Mouse (Mus musculus): Measurements from ENCODE around the gene Gm9844. TPM values are rescaled to one million over a fixed set of nuclear protein-coding genes. Genes with fewer than 3 reads are reported as not detected.
"Not testable (repeated sequence)": the region's sequence is repeated elsewhere in the genome, so short reads cannot be mapped to it uniquely, and the experiment has no call there.

The Gm9844 gene
- 23.5 and 25.5 TPM in 2 replicates for polyA plus RNA-seq (2014; fragmentation: Nextera tagmentation; extraction: Ambion mirVana)

DNA sequence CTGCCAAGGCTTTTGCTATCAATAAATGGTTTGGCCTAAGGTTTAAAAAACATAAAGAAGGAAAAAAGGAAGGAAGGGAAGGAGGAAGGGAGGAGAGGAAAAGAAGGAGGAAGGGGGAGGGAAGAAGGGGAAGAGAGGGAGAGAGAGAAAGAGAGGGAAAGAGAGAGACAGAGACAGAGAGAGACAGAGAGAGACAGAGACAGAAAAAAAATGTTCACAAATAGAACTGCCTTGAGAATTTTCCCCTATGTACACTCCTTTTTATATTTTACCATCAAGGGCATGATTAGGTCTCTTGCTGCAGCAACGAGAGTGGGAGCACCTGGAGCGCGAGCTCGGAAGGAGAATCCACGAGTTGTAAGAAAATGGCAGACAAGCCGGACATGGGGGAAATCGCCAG, at the start of gene Gm9844:
Gene Gm9844, plus strand, starts transcription at position 301 of the 400 bp plus-strand sequence.
- Histone ChIP-seq H3K27me3 (ENCODE audit: insufficient read depth, low read length) (no peaks in the 10 kb centered on the region), H3K9me3 (ENCODE audit: low read depth, low read length) (no peaks in the 10 kb centered on the region), H3K4me2 (no peak within 1 kb of the TSS), H3K36me3 (ENCODE audit: insufficient read depth) (no peaks in the 10 kb centered on the region), H3K4me3 (ENCODE audit: low read depth, low read length) (no peak within 1 kb of the TSS), H3K4me1 (ENCODE audit: insufficient read depth) (no peaks in the 10 kb centered on the region), H3K27ac (ENCODE audit: low read depth) (no peak within 1 kb of the TSS), H3K9ac (no peak within 1 kb of the TSS)
- TF ChIP-seq CTCF (IDR thresholded peaks at IDR 0.05; ENCODE audit: low read depth): no peak
- no peak for DNase-seq
- ATAC-seq (ENCODE audit: insufficient read depth): no peak
- 78% methylated on average over 7 of the region's 7 CpGs for WGBS

DNA sequence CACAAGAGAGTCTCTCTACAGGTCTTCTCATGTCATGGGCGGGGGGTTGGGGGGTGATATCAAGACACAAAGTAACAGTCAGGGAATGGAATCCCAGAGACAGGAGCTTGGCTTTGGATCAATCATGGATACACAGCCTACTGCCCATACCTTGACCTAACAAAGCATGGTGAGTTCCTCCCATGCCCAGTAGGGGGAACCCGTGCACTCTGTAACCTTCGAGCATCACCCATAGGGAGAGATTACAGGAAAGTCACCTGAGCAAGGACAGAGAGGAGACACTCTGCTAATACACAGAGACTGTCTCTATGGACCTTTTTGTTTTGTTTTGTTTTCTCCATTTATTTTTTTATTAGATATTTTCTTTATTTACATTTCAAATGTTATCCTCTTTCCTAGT, 44.5 kb upstream of the Gm9844 start:
- TF ChIP-seq CTCF (IDR thresholded peaks at IDR 0.05; ENCODE audit: low read depth): peak; percentile 88
- Histone ChIP-seq H3K4me2 (no peak overlapping the region), H3K27ac (ENCODE audit: low read depth) (no peak overlapping the region), H3K27me3 (ENCODE audit: insufficient read depth, low read length) (no peaks in the 10 kb centered on the region), H3K9me3 (ENCODE audit: low read depth, low read length) (no peaks in the 10 kb centered on the region), H3K9ac (no peak overlapping the region), H3K36me3 (ENCODE audit: insufficient read depth) (no peaks in the 10 kb centered on the region), H3K4me3 (ENCODE audit: low read depth, low read length) (no peak overlapping the region), H3K4me1 (ENCODE audit: insufficient read depth) (no peaks in the 10 kb centered on the region)
- DNase-seq (peak; percentile 80), ATAC-seq (ENCODE audit: insufficient read depth) (no peak)
- WGBS: 2% methylated on average over 3 of the region's 3 CpGs

DNA sequence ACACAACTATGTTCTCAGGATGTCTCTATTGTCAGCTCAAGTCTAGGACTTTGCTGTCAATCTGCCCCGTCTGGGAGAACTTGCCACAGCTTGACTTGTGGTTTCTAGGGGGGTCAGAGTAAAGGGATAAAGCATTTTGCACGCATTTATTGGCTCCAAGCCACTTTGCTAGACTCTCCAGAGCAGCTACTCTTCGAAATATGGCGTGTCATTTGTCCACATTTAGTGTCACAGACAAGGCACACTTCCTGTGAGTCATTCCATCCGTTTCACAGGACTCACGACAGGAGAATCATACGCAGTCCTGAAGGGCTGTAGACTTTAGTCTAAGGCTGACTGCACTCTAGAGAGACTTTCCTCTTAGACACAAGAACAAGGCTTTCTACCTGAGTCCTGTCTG, 37.6 kb upstream of the Gm9844 start:
- Histone ChIP-seq H3K4me3 (ENCODE audit: low read depth, low read length) (no peak overlapping the region), H3K9me3 (ENCODE audit: low read depth, low read length) (no peaks in the 10 kb centered on the region), H3K4me1 (ENCODE audit: insufficient read depth) (no peaks in the 10 kb centered on the region), H3K36me3 (ENCODE audit: insufficient read depth) (no peaks in the 10 kb centered on the region), H3K4me2 (no peak overlapping the region), H3K27ac (ENCODE audit: low read depth) (no peak overlapping the region), H3K27me3 (ENCODE audit: insufficient read depth, low read length) (no peaks in the 10 kb centered on the region), H3K9ac (no peak overlapping the region)
- 54% methylated on average over 7 of the region's 7 CpGs for WGBS
- no peak for TF ChIP-seq CTCF (IDR thresholded peaks at IDR 0.05; ENCODE audit: low read depth)
- ATAC-seq (ENCODE audit: insufficient read depth): no peak
- DNase-seq: no peak

DNA sequence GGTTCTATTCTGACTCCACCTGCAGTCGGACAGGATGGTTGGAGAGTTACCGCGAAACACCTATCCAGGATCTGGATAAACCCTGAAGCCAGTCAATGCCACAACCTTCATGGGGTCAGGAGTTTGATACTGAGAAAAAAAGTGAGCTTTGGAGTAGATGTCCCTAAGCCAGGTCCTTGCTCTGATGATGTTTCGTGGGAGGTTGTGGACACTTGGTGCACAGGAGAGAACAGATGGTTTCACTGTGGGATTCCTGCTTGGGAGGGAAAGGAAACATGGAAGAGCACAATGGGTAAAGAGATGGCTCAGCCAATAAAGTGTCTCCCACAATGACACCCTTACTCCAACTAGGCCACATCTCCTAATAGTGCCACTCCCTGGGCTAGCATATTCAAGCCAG, 34.8 kb upstream of the Gm9844 start:
- TF ChIP-seq CTCF (IDR thresholded peaks at IDR 0.05; ENCODE audit: low read depth): no peak
- ATAC-seq (ENCODE audit: insufficient read depth): no peak
- Histone ChIP-seq H3K9me3 (ENCODE audit: low read depth, low read length) (no peaks in the 10 kb centered on the region), H3K4me1 (ENCODE audit: insufficient read depth) (no peaks in the 10 kb centered on the region), H3K27ac (ENCODE audit: low read depth) (no peak overlapping the region), H3K9ac (no peak overlapping the region), H3K4me2 (no peak overlapping the region), H3K4me3 (ENCODE audit: low read depth, low read length) (no peak overlapping the region), H3K27me3 (ENCODE audit: insufficient read depth, low read length) (no peaks in the 10 kb centered on the region), H3K36me3 (ENCODE audit: insufficient read depth) (no peaks in the 10 kb centered on the region)
- 91% methylated on average over 4 of the region's 4 CpGs for WGBS
- no peak for DNase-seq

DNA sequence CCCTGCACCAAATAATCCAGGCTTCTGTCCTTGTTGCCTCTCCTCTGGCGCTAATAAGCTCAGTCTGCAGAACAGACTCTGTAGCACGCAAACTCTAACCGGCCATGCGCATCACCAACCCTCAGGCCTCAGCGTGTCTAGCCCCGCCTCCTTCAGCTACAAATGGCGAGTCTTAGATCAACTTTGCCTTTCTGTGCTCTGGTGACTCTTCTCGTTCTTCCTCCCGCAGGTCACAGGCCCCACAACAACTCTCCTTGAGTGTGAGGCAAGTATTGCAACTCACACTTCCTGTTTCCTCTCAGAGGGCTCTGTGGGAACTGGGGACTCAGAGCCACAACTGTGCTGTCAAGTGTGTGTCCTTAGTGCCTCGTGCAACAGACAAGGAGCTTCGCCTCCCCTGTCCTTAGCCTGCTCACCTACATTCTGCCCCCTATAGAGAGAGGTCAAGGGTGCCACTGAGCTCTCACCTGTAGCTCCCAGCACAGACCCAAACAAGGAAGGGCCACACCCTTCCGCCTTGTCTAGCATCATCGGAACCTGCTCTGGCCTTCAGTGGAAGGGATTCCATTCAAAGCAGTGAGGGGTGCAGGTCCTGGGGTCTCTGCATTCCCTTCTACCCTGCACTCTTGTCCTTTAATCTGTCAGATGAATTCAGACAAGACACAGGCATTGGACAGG, 23.1 kb upstream of the Gm9844 start:
- not testable (repeated sequence) for H3K36me3 ChIP-seq (ENCODE audit: insufficient read depth); H3K9me3 ChIP-seq (ENCODE audit: low read depth, low read length); H3K4me1 ChIP-seq (ENCODE audit: insufficient read depth); H3K4me3 ChIP-seq (ENCODE audit: low read depth, low read length); DNase-seq; ATAC-seq (ENCODE audit: insufficient read depth); H3K9ac ChIP-seq; H3K27ac ChIP-seq (ENCODE audit: low read depth); H3K27me3 ChIP-seq (ENCODE audit: insufficient read depth, low read length); H3K4me2 ChIP-seq
- WGBS: 60% methylated on average over 11 of the region's 13 CpGs

DNA sequence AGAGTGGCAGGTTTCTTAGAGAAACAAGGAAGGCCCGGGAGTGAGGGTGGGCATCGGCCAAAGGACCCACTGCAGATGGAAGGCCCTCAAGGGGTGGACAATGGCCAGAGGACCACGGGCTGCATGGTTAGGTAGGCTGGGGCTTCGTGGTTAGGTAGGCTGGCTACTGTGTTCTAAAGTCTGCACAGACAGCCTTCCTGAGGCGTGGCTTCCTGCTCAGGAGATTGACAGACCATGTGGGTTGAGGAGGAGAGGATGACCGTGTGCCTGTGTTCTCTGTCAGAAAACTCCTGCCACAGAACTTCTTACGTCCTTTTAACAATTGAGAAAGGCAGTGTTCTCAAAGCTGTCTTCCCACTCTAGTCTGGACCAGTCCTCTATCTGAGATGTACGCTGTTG, 22.6 kb upstream of the Gm9844 start:
- DNase-seq (no peak), ATAC-seq (ENCODE audit: insufficient read depth) (no peak)
- Histone ChIP-seq H3K27ac (ENCODE audit: low read depth) (no peak overlapping the region), H3K36me3 (ENCODE audit: insufficient read depth) (no peaks in the 10 kb centered on the region), H3K27me3 (ENCODE audit: insufficient read depth, low read length) (no peaks in the 10 kb centered on the region), H3K4me2 (no peak overlapping the region), H3K4me1 (ENCODE audit: insufficient read depth) (no peaks in the 10 kb centered on the region), H3K9me3 (ENCODE audit: low read depth, low read length) (no peaks in the 10 kb centered on the region), H3K9ac (no peak overlapping the region), H3K4me3 (ENCODE audit: low read depth, low read length) (no peak overlapping the region)
- 75% methylated on average over 8 of the region's 8 CpGs for WGBS
- no peak for TF ChIP-seq CTCF (IDR thresholded peaks at IDR 0.05; ENCODE audit: low read depth)

DNA sequence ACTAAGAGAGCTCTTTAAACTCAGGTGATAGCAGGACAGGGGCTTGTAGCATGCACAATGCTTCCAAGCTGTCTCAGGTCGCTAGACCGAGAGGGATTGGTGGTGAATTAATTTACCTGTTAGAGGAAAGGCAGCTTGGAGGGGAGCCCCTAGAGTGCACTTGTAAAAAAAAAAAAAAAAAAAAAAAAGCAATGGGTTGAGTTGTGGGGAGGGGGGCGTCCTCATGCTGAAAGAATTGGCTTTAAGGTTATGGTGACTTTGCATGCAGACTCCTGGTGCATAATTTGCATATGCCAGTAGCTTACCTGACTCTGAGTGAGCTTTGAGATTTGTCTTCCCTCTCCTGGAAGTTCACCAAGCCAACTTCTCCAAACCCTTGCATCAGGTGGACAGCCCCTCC, 21.7 kb upstream of the Gm9844 start:
- Histone ChIP-seq H3K9me3 (ENCODE audit: low read depth, low read length) (no peaks in the 10 kb centered on the region), H3K27me3 (ENCODE audit: insufficient read depth, low read length) (no peaks in the 10 kb centered on the region), H3K9ac (no peak overlapping the region), H3K27ac (ENCODE audit: low read depth) (no peak overlapping the region), H3K4me3 (ENCODE audit: low read depth, low read length) (no peak overlapping the region), H3K4me2 (no peak overlapping the region), H3K36me3 (ENCODE audit: insufficient read depth) (no peaks in the 10 kb centered on the region), H3K4me1 (ENCODE audit: insufficient read depth) (no peaks in the 10 kb centered on the region)
- ATAC-seq (ENCODE audit: insufficient read depth) (no peak), DNase-seq (no peak)
- 57% methylated on average over 3 of the region's 3 CpGs for WGBS
- no peak for TF ChIP-seq CTCF (IDR thresholded peaks at IDR 0.05; ENCODE audit: low read depth)
